Mouse (Mus musculus) heart, postnatal 10 days (tissue): ENCODE data around the gene Epb41l5. TPM values are rescaled to one million over a fixed set of nuclear protein-coding genes. Genes with fewer than 3 reads are reported as not detected.
A peak's percentile ranks its signal among the peaks of the same experiment; 100 is the strongest.

ENCODE experiments used
- DNase-seq, 2 experiments: peaks; one replicate each; pipeline ENCODE4 v3.0.0; 2021
- intact Hi-C: fragments of 180-260 bp; cut with DNase I; formaldehyde crosslinking; loops from one replicate; pipeline ENCODE4 v1.15.1; 2025
- total RNA-seq, 2 experiments: library from RNA; stranded (reverse); gene quantifications; 2 replicates each; pipeline ENCODE4 v1.2.3; 2021

Gene Epb41l5
- total RNA-seq, result 1 to 10 TPM; 4.1 to 4.2 TPM

GRCm38 (mm10) chr1:119648205-119649111 lies at the start of gene Epb41l5:
TSS of gene Epb41l5 (minus strand) at chr1:119649000.
- intact Hi-C loops, result no loop called here
- peak; percentile 84 to 85 for DNase-seq

- DNase-seq, result no peak
- intact Hi-C loops, result no loop called here
These were observed 48.1 kb upstream of the Epb41l5 start for GRCm38 (mm10) chr1:119696860-119697259.

- intact Hi-C loops, result no loop called here
- DNase-seq, result no peak
These were observed 37.2 kb upstream of the Epb41l5 start for GRCm38 (mm10) chr1:119685773-119686558.

- intact Hi-C loops, result no loop called here
- DNase-seq, result no peak
These were observed 32.9 kb upstream of the Epb41l5 start for GRCm38 (mm10) chr1:119681663-119682213.

- DNase-seq, result peak; percentile 25 to 59
These were observed 26.2 kb upstream of the Epb41l5 start for GRCm38 (mm10) chr1:119674984-119675383.

GRCm38 (mm10) chr1:119666904-119667303 lies 18.1 kb upstream of the Epb41l5 start:
- DNase-seq, result no peak
- intact Hi-C loops, result no loop called here

More at GRCm38 (mm10) chr1:119674984-119675383, 26.2 kb upstream of the Epb41l5 start:
- intact Hi-C loops, result loop anchor here (1.0 to 2.0 kb wide), 3 partner anchors 127 to 582 kb away; no protein-coding TSS in a partner anchor

- no peak for DNase-seq
These were observed 5.5 kb upstream of the Epb41l5 start for GRCm38 (mm10) chr1:119654307-119654706.

GRCm38 (mm10) chr1:119650386-119650785 lies 1.6 kb upstream of the Epb41l5 start:
- intact Hi-C loops, result no loop called here
- DNase-seq, result no peak

More at GRCm38 (mm10) chr1:119654307-119654706, 5.5 kb upstream of the Epb41l5 start:
- intact Hi-C loops, result no loop called here

- DNase-seq, result no peak
- intact Hi-C loops, result no loop called here
These were observed 827 bp upstream of the Epb41l5 start for GRCm38 (mm10) chr1:119649627-119650026.

GRCm38 (mm10) chr1:119646356-119646755 lies 2.4 kb downstream of the Epb41l5 start:
- intact Hi-C loops, result no loop called here
- no peak for DNase-seq

- intact Hi-C loops, result no loop called here
- peak; percentile 60 to 66 for DNase-seq
These were observed 6.4 kb downstream of the Epb41l5 start for GRCm38 (mm10) chr1:119642367-119642766.

- intact Hi-C loops, result no loop called here
- DNase-seq, result no peak
These were observed 7.5 kb downstream of the Epb41l5 start for GRCm38 (mm10) chr1:119641090-119641812.

- no peak for DNase-seq
- intact Hi-C loops, result no loop called here
These were observed 8.8 kb downstream of the Epb41l5 start for GRCm38 (mm10) chr1:119640006-119640405.

GRCm38 (mm10) chr1:119637188-119638023 lies 11.4 kb downstream of the Epb41l5 start:
- intact Hi-C loops, result no loop called here
- no peak for DNase-seq

- DNase-seq, result no peak
- intact Hi-C loops, result no loop called here
These were observed 14.1 kb downstream of the Epb41l5 start for GRCm38 (mm10) chr1:119634746-119635145.

GRCm38 (mm10) chr1:119630428-119630827 lies 18.4 kb downstream of the Epb41l5 start:
- intact Hi-C loops, result no loop called here
- no peak for DNase-seq

GRCm38 (mm10) chr1:119626837-119627236 lies 22.0 kb downstream of the Epb41l5 start:
- intact Hi-C loops, result no loop called here

GRCm38 (mm10) chr1:119624444-119624843 lies 24.4 kb downstream of the Epb41l5 start:
- intact Hi-C loops, result no loop called here
- DNase-seq, result no peak

More at GRCm38 (mm10) chr1:119626837-119627236, 22.0 kb downstream of the Epb41l5 start:
- no peak for DNase-seq

GRCm38 (mm10) chr1:119605396-119605795 lies 43.4 kb downstream of the Epb41l5 start:
- intact Hi-C loops, result no loop called here
- DNase-seq, result no peak
